Mouse (Mus musculus) gastrocnemius, postnatal 25 days (tissue): ENCODE measurements around the gene Isoc2b. TPM values are rescaled to one million over a fixed set of nuclear protein-coding genes. Genes with fewer than 3 reads are reported as not detected.
"Not testable (repeated sequence)": the region's sequence is repeated elsewhere in the genome, so short reads cannot be mapped to it uniquely, and the experiment has no call there.

Experiments used
- DNase-seq: peaks from one replicate; pipeline ENCODE4 v3.0.0; 2022
- total RNA-seq, 2 experiments: library from RNA; stranded (reverse); gene quantifications; 1 replicate in 1 of 2; 2 replicates in 1 of 2; pipeline ENCODE4 v1.2.3; 2021

The Isoc2b gene
- total RNA-seq, 2 experiments from 2014 or later: 4.3 to 4.5 TPM

GRCm38 (mm10) chr7:4865579-4866493 is 4.2 kb downstream of the Isoc2b start:
- DNase-seq: peak; percentile 97

- DNase-seq: no peak
Observed at GRCm38 (mm10) chr7:4865090-4865489, 5.0 kb downstream of the Isoc2b start.

GRCm38 (mm10) chr7:4864130-4864845 is 5.8 kb downstream of the Isoc2b start:
- no peak for DNase-seq

- no peak for DNase-seq
Observed at GRCm38 (mm10) chr7:4863541-4864080, 6.4 kb downstream of the Isoc2b start.

GRCm38 (mm10) chr7:4863041-4863440 is 7.0 kb downstream of the Isoc2b start:
- DNase-seq: peak; percentile 35

GRCm38 (mm10) chr7:4860926-4861325 is 9.1 kb downstream of the Isoc2b start:
- DNase-seq: not testable (repeated sequence)

GRCm38 (mm10) chr7:4859418-4859978 is 10.6 kb downstream of the Isoc2b start:
- no peak for DNase-seq

GRCm38 (mm10) chr7:4857321-4857720 is 12.7 kb downstream of the Isoc2b start:
- no peak for DNase-seq

- DNase-seq: no peak
Observed at GRCm38 (mm10) chr7:4856508-4856907, 13.6 kb downstream of the Isoc2b start.

- no peak for DNase-seq
Observed at GRCm38 (mm10) chr7:4853613-4854012, 16.4 kb downstream of the Isoc2b start.

GRCm38 (mm10) chr7:4851315-4851688 is 18.8 kb downstream of the Isoc2b start:
- no peak for DNase-seq

- DNase-seq: no peak
Observed at GRCm38 (mm10) chr7:4850621-4851314, 19.3 kb downstream of the Isoc2b start.

- no peak for DNase-seq
Observed at GRCm38 (mm10) chr7:4849372-4849771, 20.7 kb downstream of the Isoc2b start.

GRCm38 (mm10) chr7:4844917-4845309 is 25.1 kb downstream of the Isoc2b start:
- no peak for DNase-seq

- no peak for DNase-seq
Observed at GRCm38 (mm10) chr7:4844245-4844916, 25.7 kb downstream of the Isoc2b start, which contains the start of gene Shisa7. TSS of gene Shisa7 (minus strand) at chr7:4844696.

GRCm38 (mm10) chr7:4843604-4844244 is 26.3 kb downstream of the Isoc2b start:
- no peak for DNase-seq

GRCm38 (mm10) chr7:4842634-4843131 is 27.4 kb downstream of the Isoc2b start:
- no peak for DNase-seq

GRCm38 (mm10) chr7:4842077-4842476 is 28.0 kb downstream of the Isoc2b start:
- no peak for DNase-seq

- DNase-seq: no peak
Observed at GRCm38 (mm10) chr7:4837639-4838038, 32.4 kb downstream of the Isoc2b start.

GRCm38 (mm10) chr7:4836351-4836792 is 33.7 kb downstream of the Isoc2b start:
- peak; percentile 37 for DNase-seq
